In the genomic region with DNA sequence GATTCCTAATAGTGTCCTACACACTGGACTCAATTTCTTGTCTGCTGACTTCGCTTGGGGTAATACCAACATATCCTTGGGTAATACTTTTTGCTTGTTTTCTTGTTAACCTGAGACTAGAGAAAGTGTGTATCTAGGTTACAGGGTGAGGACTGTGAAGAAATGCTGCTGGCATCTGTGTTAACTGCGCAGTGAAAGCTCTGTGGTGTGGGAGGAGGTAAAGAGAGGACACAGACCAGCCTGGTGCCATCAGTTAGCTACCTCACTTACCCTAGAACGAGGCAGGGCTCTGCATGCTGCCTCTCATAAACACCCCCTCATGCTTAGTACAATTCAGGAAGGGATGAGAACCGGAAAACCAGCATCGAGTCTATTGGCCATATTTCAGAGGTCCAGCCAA, we compare ENCODE assay signal across 18 mouse cellular contexts. TPM values are rescaled to one million over a fixed set of nuclear protein-coding genes. Genes with fewer than 3 reads are reported as not detected.
A peak's percentile ranks its signal among the peaks of the same experiment; 100 is the strongest.
DNase-seq lines count a peak whose midpoint lies in the region.
"Had no signal": no experiment of that assay in that cellular context is flagged by ENCODE, and none has a peak within 500 bp of the region (broad histone marks: within the 10 kb centered on the region; RNA-seq: fewer than 3 reads in every experiment).

No protein-coding gene starts in this region.

- peak; percentile 33 for DNase-seq in testis, postnatal 10 days (ENCODE audit: low spot score)
- DNase-seq in testis, postnatal 14 days (ENCODE audit: low spot score): no peak
- DNase-seq in adipocyte (ENCODE audit: low spot score): peak; percentile 42
- peak; percentile 65 for DNase-seq in gonadal fat pad, adult 2 months (ENCODE audit: low read depth)
- DNase-seq in thymus, postnatal 25 days: peak; percentile 56
- DNase-seq in right cerebral cortex, adult 2 months (ENCODE audit: low spot score in 2 of 2): no peak
- DNase-seq in cerebellum, adult 11 months: no peak
- DNase-seq in layer of hippocampus, adult 8-10 months (ENCODE audit: low spot score in 2 of 2): no peak
- DNase-seq: adrenal gland, postnatal 10 days; adrenal gland, postnatal 36 days; cerebellum, adult 11-12 months; cerebellum, adult 8-10 months; cerebellum, postnatal 10 days; cerebellum, postnatal 36 days; embryo, embryonic 11 days; gastrocnemius, postnatal 25 days; heart, adult 2 months; heart, postnatal 14 days had no signal

RNA-seq across cellular contexts. Expression of gene Ano6, which starts 32.6 kb away (rescaled TPM):
- 52.7 and 53.8 TPM in 2 replicates for polyA plus RNA-seq in gonadal fat pad, adult 2 months (2012; rRNA removed)
- total RNA-seq in layer of hippocampus, adult 8-10 months (2022): 10 to 100 TPM; 27.0 to 34.1 (median 29.7) TPM

Comparison
In these comparisons a context has a peak if more than half of its experiments do, and no peak if none do; other contexts are left out.
1. DNase-seq: peak in testis, postnatal 10 days (single experiment), adipocyte (single experiment), gonadal fat pad, adult 2 months (single experiment) and thymus, postnatal 25 days (single experiment); none in testis, postnatal 14 days (single experiment), right cerebral cortex, adult 2 months (0 of 2), cerebellum, adult 11 months (single experiment) and layer of hippocampus, adult 8-10 months (0 of 2).